Mouse (Mus musculus): ENCODE results near the gene Mpeg1.

- no peak for TF ChIP-seq SRF (IDR thresholded peaks at IDR 0.05; ENCODE audit: control insufficient read depth, insufficient read length, low read depth)
- TF ChIP-seq MYOD1 (IDR thresholded peaks at IDR 0.05; ENCODE audit: control insufficient read depth in 1 of 3, insufficient read length in 2 of 3, low read depth in 2 of 3), result no peak
- TF ChIP-seq MYOG (IDR thresholded peaks at IDR 0.05; ENCODE audit: control insufficient read depth in 1 of 3, insufficient read depth in 1 of 3, insufficient read length in 2 of 3, low read depth in 2 of 3), result no peak
- TF ChIP-seq CEBPB (IDR thresholded peaks at IDR 0.05; ENCODE audit: insufficient read depth, poor library complexity, severe bottlenecking), result peak; percentile 27; the same call in 1 of the 2 replicates
- no peak for TF ChIP-seq POLR2A (IDR thresholded peaks at IDR 0.05; ENCODE audit: insufficient read length, low read depth)
These were observed 15.6 kb upstream of the Mpeg1 start for GRCm38 (mm10) chr19:12445014-12445413.

Data from myocyte (in vitro differentiated cells).